Mouse (Mus musculus): Measurements from ENCODE around the gene Rptor. TPM values are rescaled to one million over a fixed set of nuclear protein-coding genes. Genes with fewer than 3 reads are reported as not detected.
A peak's percentile ranks its signal among the peaks of the same experiment; 100 is the strongest.

Rptor gene
- total and polyA plus RNA-seq, 2 experiments from 2014 or later, result 8.5 to 64.8 TPM

DNA sequence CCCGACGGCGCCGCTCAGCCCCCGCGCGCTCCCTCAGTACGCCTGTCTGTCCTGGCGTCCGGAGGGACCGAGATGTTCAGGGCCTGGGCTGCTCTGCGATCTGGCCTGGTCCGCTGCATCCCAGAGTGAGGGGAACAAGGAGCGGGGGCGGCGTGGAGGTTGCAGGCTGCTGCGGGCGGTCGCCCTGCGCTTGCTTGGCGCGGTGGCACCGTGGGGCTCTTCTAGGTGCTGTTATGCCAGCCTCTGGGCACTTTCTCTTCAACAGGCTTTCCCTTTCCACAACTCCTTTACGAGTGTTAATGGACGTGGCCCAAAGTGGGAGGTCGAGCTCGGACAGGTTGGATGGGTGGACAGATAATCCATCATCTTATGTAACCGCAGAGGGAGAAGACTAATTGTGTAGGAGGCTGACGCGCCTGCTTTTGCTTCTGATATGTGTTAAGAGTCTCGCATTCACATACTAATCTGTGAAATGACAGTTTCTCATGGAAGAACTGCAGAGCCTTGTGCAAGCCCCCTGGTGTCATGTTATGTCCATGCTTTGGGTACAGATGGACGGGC, 340.8 kb downstream of the Rptor start:
- peak overlapping the region; percentile 79 for H3K9ac ChIP-seq (replicated peaks; ENCODE audit: low read length, poor library complexity, severe bottlenecking)
- peak overlapping the region; percentile 84 for H3K4me2 ChIP-seq (ENCODE audit: low read depth, low read length, poor library complexity, severe bottlenecking)
- no peaks in the 10 kb centered on the region for H3K4me1 ChIP-seq (ENCODE audit: insufficient read depth, low read length)
- H3K36me3 ChIP-seq (ENCODE audit: insufficient read depth, low read length), result no peaks in the 10 kb centered on the region
- TF ChIP-seq CTCF (IDR thresholded peaks at IDR 0.05), result peak; percentile 37
- 0 out of 2 replicates have a peak, but pooled peaks cover 4% of the 10 kb centered on the region for H3K27me3 ChIP-seq (ENCODE audit: insufficient read depth, low read length)
- no peaks in the 10 kb centered on the region for H3K9me3 ChIP-seq (ENCODE audit: low read length)
- H3K27ac ChIP-seq (ENCODE audit: low read depth, low read length), result 0 out of 2 replicates have a peak overlapping the region, but pooled peaks have one; percentile 32
- 4% methylated on average over 29 of the region's 32 CpGs for WGBS
- peak overlapping the region; percentile 72 for H3K4me3 ChIP-seq (ENCODE audit: low read depth, low read length)
- ATAC-seq (ENCODE audit: low FRiP score) (no peak), DNase-seq (ENCODE audit: low spot score) (no peak)

DNA sequence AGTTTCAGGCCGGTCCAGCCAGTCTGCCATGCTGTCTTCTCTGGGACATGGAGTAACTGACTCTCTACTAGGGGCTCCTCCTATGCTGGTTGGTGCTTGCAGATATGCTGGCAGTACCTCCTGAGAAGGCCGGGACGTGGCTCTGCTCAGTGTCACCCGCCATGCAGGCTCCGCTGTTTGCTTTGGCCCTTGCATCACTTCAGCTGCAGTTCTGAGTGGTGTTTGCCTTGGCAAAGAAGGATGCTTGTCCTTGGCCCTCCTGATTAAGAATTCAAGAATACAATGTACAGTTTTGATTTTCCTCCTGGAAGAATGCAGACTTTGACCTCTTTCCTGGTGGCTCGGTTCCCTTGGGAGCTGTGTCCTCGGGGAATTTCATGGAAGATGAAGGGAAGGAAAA, 342.6 kb downstream of the Rptor start:
- 0 out of 2 replicates have a peak, but pooled peaks cover 4% of the 10 kb centered on the region for H3K27me3 ChIP-seq (ENCODE audit: insufficient read depth, low read length)
- no peaks in the 10 kb centered on the region for H3K9me3 ChIP-seq (ENCODE audit: low read length)
- no peak overlapping the region for H3K4me3 ChIP-seq (ENCODE audit: low read depth, low read length)
- ATAC-seq (ENCODE audit: low FRiP score), result no peak
- H3K27ac ChIP-seq (ENCODE audit: low read depth, low read length), result no peak overlapping the region
- no peak for TF ChIP-seq CTCF (IDR thresholded peaks at IDR 0.05)
- no peak overlapping the region for H3K9ac ChIP-seq (replicated peaks; ENCODE audit: low read length, poor library complexity, severe bottlenecking)
- DNase-seq (ENCODE audit: low spot score), result no peak
- peak overlapping the region; percentile 84; the same call in 1 of the 2 replicates for H3K4me2 ChIP-seq (ENCODE audit: low read depth, low read length, poor library complexity, severe bottlenecking)
- no peaks in the 10 kb centered on the region for H3K4me1 ChIP-seq (ENCODE audit: insufficient read depth, low read length)
- H3K36me3 ChIP-seq (ENCODE audit: insufficient read depth, low read length), result no peaks in the 10 kb centered on the region
- WGBS, result 77% methylated on average over 7 of the region's 7 CpGs

DNA sequence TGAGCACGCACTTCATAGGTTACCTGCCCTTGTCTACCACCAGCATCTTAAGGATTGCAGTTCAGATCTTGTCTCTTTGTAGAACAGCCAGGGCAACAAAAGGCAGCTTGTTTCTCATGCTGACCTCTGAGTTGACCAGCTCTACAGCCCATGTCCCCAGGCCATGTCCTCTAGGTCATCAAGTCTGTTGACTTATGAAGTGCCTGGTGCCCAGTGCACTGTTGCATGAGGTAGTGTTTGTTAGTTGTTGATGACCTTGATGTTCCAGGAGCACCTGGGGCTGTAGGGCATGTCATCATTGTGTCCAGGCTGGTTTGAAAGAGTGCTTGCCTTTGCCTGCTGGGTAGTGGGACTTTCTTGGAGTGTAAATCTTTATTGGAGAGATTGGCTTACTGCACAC, 344.7 kb downstream of the Rptor start:
- Histone ChIP-seq H3K9me3 (ENCODE audit: low read length) (no peaks in the 10 kb centered on the region), H3K27me3 (ENCODE audit: insufficient read depth, low read length) (0 out of 2 replicates have a peak, but pooled peaks cover 4% of the 10 kb centered on the region), H3K4me2 (ENCODE audit: low read depth, low read length, poor library complexity, severe bottlenecking) (no peak overlapping the region), H3K9ac (replicated peaks; ENCODE audit: low read length, poor library complexity, severe bottlenecking) (no peak overlapping the region), H3K36me3 (ENCODE audit: insufficient read depth, low read length) (no peaks in the 10 kb centered on the region), H3K27ac (ENCODE audit: low read depth, low read length) (no peak overlapping the region), H3K4me3 (ENCODE audit: low read depth, low read length) (no peak overlapping the region), H3K4me1 (ENCODE audit: insufficient read depth, low read length) (no peaks in the 10 kb centered on the region)
- no peak for DNase-seq (ENCODE audit: low spot score)
- ATAC-seq (ENCODE audit: low FRiP score), result no peak
- TF ChIP-seq CTCF (IDR thresholded peaks at IDR 0.05), result no peak
- 95% methylated on average over 1 of the region's 1 CpGs for WGBS

DNA sequence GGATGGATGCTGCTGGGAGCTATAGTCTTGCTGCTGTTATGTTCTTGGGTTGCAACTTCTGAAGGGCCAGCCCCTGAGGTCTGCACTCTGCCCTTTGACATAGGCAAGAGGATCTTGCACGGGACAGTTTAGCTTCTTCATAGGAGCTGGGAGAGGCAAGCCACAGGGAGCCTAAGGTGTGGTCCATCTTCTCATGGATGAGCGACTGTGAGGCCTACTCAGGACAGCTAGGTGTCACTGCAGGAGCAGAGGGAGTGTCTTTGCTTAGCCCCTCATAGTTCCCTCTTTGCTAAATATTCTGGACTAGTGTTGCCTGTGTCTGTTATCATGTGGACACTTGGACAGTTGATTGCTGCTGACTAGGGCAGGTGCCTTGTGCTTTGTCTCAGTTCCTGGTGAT, 345.2 kb downstream of the Rptor start:
- Histone ChIP-seq H3K4me3 (ENCODE audit: low read depth, low read length) (no peak overlapping the region), H3K4me1 (ENCODE audit: insufficient read depth, low read length) (no peaks in the 10 kb centered on the region), H3K36me3 (ENCODE audit: insufficient read depth, low read length) (no peaks in the 10 kb centered on the region), H3K9ac (replicated peaks; ENCODE audit: low read length, poor library complexity, severe bottlenecking) (no peak overlapping the region), H3K27me3 (ENCODE audit: insufficient read depth, low read length) (0 out of 2 replicates have a peak, but pooled peaks cover 4% of the 10 kb centered on the region), H3K9me3 (ENCODE audit: low read length) (no peaks in the 10 kb centered on the region), H3K4me2 (ENCODE audit: low read depth, low read length, poor library complexity, severe bottlenecking) (no peak overlapping the region), H3K27ac (ENCODE audit: low read depth, low read length) (no peak overlapping the region)
- ATAC-seq (ENCODE audit: low FRiP score) (no peak), DNase-seq (ENCODE audit: low spot score) (no peak)
- peak; percentile 49; the same call in 1 of the 2 replicates for TF ChIP-seq CTCF (IDR thresholded peaks at IDR 0.05)
- 73% methylated on average over 2 of the region's 2 CpGs for WGBS

DNA sequence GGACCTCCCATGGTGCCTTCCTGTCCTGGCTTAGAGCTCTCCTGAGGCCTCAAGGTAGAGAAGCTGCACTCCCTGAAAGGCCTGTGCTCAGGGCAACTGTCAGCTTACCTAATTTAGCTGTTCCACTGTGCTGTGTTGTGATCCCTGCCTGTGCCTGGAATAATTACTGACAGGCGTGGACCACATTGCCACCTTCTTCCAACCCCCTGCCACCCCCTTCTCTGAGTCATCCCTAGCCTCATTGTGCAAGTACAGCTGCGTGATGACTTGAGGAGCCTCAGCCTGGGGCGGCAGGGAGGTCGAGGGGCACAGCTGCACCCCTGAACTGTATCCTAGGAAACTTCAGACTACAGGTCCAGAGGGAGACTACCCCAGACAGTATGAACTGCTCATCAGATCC, 345.6 kb downstream of the Rptor start:
- Histone ChIP-seq H3K4me3 (ENCODE audit: low read depth, low read length) (no peak overlapping the region), H3K9ac (replicated peaks; ENCODE audit: low read length, poor library complexity, severe bottlenecking) (no peak overlapping the region), H3K4me2 (ENCODE audit: low read depth, low read length, poor library complexity, severe bottlenecking) (no peak overlapping the region), H3K9me3 (ENCODE audit: low read length) (no peaks in the 10 kb centered on the region), H3K36me3 (ENCODE audit: insufficient read depth, low read length) (no peaks in the 10 kb centered on the region), H3K4me1 (ENCODE audit: insufficient read depth, low read length) (0 out of 2 replicates have a peak, but pooled peaks cover 2% of the 10 kb centered on the region), H3K27ac (ENCODE audit: low read depth, low read length) (no peak overlapping the region), H3K27me3 (ENCODE audit: insufficient read depth, low read length) (0 out of 2 replicates have a peak, but pooled peaks cover 4% of the 10 kb centered on the region)
- TF ChIP-seq CTCF (IDR thresholded peaks at IDR 0.05), result no peak
- DNase-seq (ENCODE audit: low spot score) (no peak), ATAC-seq (ENCODE audit: low FRiP score) (no peak)
- 70% methylated on average over 4 of the region's 4 CpGs for WGBS

DNA sequence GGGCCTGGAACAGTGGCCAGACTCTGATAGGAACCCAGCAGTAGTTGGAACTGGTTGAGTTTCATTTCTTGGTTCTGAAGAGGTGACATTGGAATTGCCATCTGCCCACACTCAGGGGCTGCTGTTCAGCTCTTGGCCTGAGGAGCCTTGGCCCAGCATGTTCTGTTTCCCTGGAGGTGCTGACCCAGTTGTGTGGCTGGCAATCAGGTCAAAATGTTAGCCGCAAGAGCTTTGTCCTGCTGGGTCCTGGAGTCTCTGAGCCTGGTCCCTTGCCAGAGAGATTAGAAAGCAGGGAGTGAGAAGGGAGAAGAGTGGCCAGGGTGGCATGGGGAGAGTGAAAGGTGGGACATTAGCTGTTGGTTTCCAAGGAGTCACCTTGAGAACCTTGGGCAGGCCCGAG, 346.1 kb downstream of the Rptor start:
- Histone ChIP-seq H3K4me3 (ENCODE audit: low read depth, low read length) (no peak overlapping the region), H3K9ac (replicated peaks; ENCODE audit: low read length, poor library complexity, severe bottlenecking) (no peak overlapping the region), H3K4me1 (ENCODE audit: insufficient read depth, low read length) (0 out of 2 replicates have a peak, but pooled peaks cover 4% of the 10 kb centered on the region), H3K9me3 (ENCODE audit: low read length) (no peaks in the 10 kb centered on the region), H3K36me3 (ENCODE audit: insufficient read depth, low read length) (no peaks in the 10 kb centered on the region), H3K4me2 (ENCODE audit: low read depth, low read length, poor library complexity, severe bottlenecking) (no peak overlapping the region), H3K27ac (ENCODE audit: low read depth, low read length) (no peak overlapping the region), H3K27me3 (ENCODE audit: insufficient read depth, low read length) (0 out of 2 replicates have a peak, but pooled peaks cover 4% of the 10 kb centered on the region)
- WGBS, result 80% methylated on average over 2 of the region's 2 CpGs
- TF ChIP-seq CTCF (IDR thresholded peaks at IDR 0.05), result no peak
- ATAC-seq (ENCODE audit: low FRiP score), result no peak
- no peak for DNase-seq (ENCODE audit: low spot score)

Other genes starting within 250 kb of the Rptor start
- 5.4 and 7.3 TPM in 2 replicates for gene Sgsh, start 247.4 kb upstream of the Rptor start, total RNA-seq (2014; rRNA removed)
- gene Sgsh, start 247.4 kb upstream of the Rptor start, polyA plus RNA-seq (2015; fragmentation: Nextera tagmentation; extraction: Ambion mirVana), result 5.2 and 5.4 TPM in 2 replicates
- gene Slc26a11, start 247.3 kb upstream of the Rptor start, total RNA-seq (2014; rRNA removed), result 8.3 and 9.0 TPM in 2 replicates
- gene Slc26a11, start 247.3 kb upstream of the Rptor start, polyA plus RNA-seq (2015; fragmentation: Nextera tagmentation; extraction: Ambion mirVana), result 7.0 and 7.6 TPM in 2 replicates
- gene Rnf213, start 209.8 kb upstream of the Rptor start, total RNA-seq (2014; rRNA removed), result 6.9 and 9.0 TPM in 2 replicates
- 0.64 and 0.74 TPM in 2 replicates for gene Rnf213, start 209.8 kb upstream of the Rptor start, polyA plus RNA-seq (2015; fragmentation: Nextera tagmentation; extraction: Ambion mirVana)
- gene Endov, start 111.6 kb upstream of the Rptor start, total RNA-seq (2014; rRNA removed), result 36.7 and 42.0 TPM in 2 replicates
- gene Endov, start 111.6 kb upstream of the Rptor start, polyA plus RNA-seq (2015; fragmentation: Nextera tagmentation; extraction: Ambion mirVana), result 13.2 and 13.3 TPM in 2 replicates
- 16.3 and 22.4 TPM in 2 replicates for gene Nptx1, start 55.2 kb upstream of the Rptor start, total RNA-seq (2014; rRNA removed)
- 7.5 and 7.6 TPM in 2 replicates for gene Nptx1, start 55.2 kb upstream of the Rptor start, polyA plus RNA-seq (2015; fragmentation: Nextera tagmentation; extraction: Ambion mirVana)

Data from midbrain, postnatal 0 days (tissue).